Mouse (Mus musculus) lung, postnatal 0 days (tissue): ENCODE results near the gene Pus3. TPM values are rescaled to one million over a fixed set of nuclear protein-coding genes. Genes with fewer than 3 reads are reported as not detected.

ENCODE experiments used
- ATAC-seq: fragments of 200-750 bp; cut with Nextera tagmentation; 2 replicates; pipeline ENCODE4 v1.8.0; 2017; ENCODE audit warnings: moderate library complexity
- DNase-seq: peaks from one replicate; pipeline ENCODE4 v3.0.0-alpha.2; 2016; ENCODE audit warnings: low spot score
- H3K27ac ChIP-seq: fragments of 300-500 bp; sonication (generic); 2 replicates; pipeline ENCODE4 v1.5.1; 2014; ENCODE audit warnings: antibody characterized with exemption, mild to moderate bottlenecking, low read length, mixed read lengths
- H3K27me3 ChIP-seq: fragments of 300-500 bp; sonication (generic); replicated peaks from 2 replicates; pipeline ENCODE4 v1.6.1; 2014; ENCODE audit warnings: low read length, mixed read lengths; ENCODE audit not compliant: insufficient read depth
- H3K36me3 ChIP-seq: fragments of 300-500 bp; sonication (generic); 2 replicates; pipeline ENCODE4 v1.6.1; 2014; ENCODE audit warnings: low read length, mixed read lengths; ENCODE audit not compliant: insufficient read depth
- H3K4me1 ChIP-seq: fragments of 300-500 bp; sonication (generic); 2 replicates; pipeline ENCODE4 v1.6.1; 2014; ENCODE audit warnings: antibody characterized with exemption, low read depth, low read length, mixed read lengths; ENCODE audit not compliant: insufficient read depth
- H3K4me2 ChIP-seq: fragments of 300-500 bp; sonication (generic); replicated peaks from 2 replicates; pipeline ENCODE4 v1.6.1; 2014; ENCODE audit warnings: low read depth, mild to moderate bottlenecking, low read length, moderate library complexity, mixed read lengths
- H3K4me3 ChIP-seq: fragments of 300-500 bp; sonication (generic); 2 replicates; pipeline ENCODE4 v1.5.1; 2014; ENCODE audit warnings: low read depth, low read length
- H3K9ac ChIP-seq: fragments of 300-500 bp; sonication (generic); replicated peaks from 2 replicates; pipeline ENCODE4 v1.6.1; 2014; ENCODE audit warnings: low read depth, mild to moderate bottlenecking
- H3K9me3 ChIP-seq: fragments of 300-500 bp; sonication (generic); 2 replicates; pipeline ENCODE4 v1.6.1; 2016; ENCODE audit warnings: low read length, mixed read lengths
- CTCF ChIP-seq: IDR thresholded peaks from 2 replicates; pipeline ENCODE4 v1.5.1; 2016; ENCODE audit warnings: antibody characterized with exemption, mild to moderate bottlenecking
- EP300 ChIP-seq: IDR thresholded peaks from 2 replicates; pipeline ENCODE4 v1.6.1; 2016; ENCODE audit warnings: antibody characterized with exemption, mild to moderate bottlenecking, control low read depth
- WGBS: fragments of 180-500 bp; shearing (Covaris S2); extraction: QIAGEN DNeasy Blood & Tissue Kit; methylation state at CpG from one replicate; pipeline ENCODE4 v1.1.7; 2014; 5-methylcytosine and 5-hydroxymethylcytosine counted together
- polyA plus RNA-seq: library from polyadenylated mRNA; unstranded; fragments of >200 nt; fragmentation: Nextera tagmentation; extraction: Ambion mirVana; gene quantifications from 2 replicates; pipeline ENCODE4 v1.2.1, GENCODE M21; 2015

Pus3 gene
- polyA plus RNA-seq, 1 experiment from 2014 or later = 7.3 TPM

DNA sequence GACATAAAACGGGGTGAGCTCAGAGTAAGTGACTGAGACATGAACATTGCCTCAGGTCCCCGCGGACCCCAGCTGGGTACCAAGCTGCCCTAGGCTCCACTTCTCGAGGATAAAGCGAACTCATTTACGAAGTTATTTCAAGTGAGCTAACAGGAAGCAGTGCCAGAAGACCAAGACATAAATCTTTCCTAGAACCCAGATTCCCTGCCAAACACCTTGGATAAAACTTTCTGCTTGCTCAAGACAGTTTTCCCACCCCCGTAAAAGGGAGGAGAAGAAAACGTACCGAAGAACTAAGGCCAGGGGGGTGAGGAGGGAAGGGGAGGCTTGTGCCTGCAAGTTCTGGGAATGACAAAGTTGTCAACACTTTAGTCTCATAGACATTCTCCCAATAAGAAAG is 25.1 kb upstream of the Pus3 start:
- ATAC-seq = no peak
- Histone ChIP-seq H3K9ac (no peak overlapping the region), H3K4me2 (no peak overlapping the region), H3K27ac (no peak overlapping the region), H3K4me1 (no peaks in the 10 kb centered on the region), H3K27me3 (no peaks in the 10 kb centered on the region), H3K9me3 (no peaks in the 10 kb centered on the region), H3K36me3 (no peaks in the 10 kb centered on the region), H3K4me3 (no peak overlapping the region)
- no peak for TF ChIP-seq CTCF
- TF ChIP-seq EP300 = no peak
- no peak for DNase-seq
- WGBS = 58% methylated on average over 9 of the region's 9 CpGs

GRCm38 (mm10) chr9:35535110-35535509 is 23.3 kb upstream of the Pus3 start:
- Histone ChIP-seq H3K4me2 (no peak overlapping the region), H3K9ac (no peak overlapping the region), H3K4me3 (no peak overlapping the region), H3K27ac (no peak overlapping the region), H3K36me3 (no peaks in the 10 kb centered on the region), H3K27me3 (no peaks in the 10 kb centered on the region), H3K4me1 (no peaks in the 10 kb centered on the region), H3K9me3 (no peaks in the 10 kb centered on the region)
- peak; percentile 82 for DNase-seq
- peak; percentile 73 for ATAC-seq
- TF ChIP-seq CTCF (peak; percentile 90), EP300 (no peak)
- 6% methylated on average over 2 of the region's 2 CpGs for WGBS

GRCm38 (mm10) chr9:35535876-35536275 is 22.5 kb upstream of the Pus3 start:
- no peak overlapping the region for H3K27ac ChIP-seq
- DNase-seq (no peak), ATAC-seq (no peak)
- TF ChIP-seq EP300 = no peak
- TF ChIP-seq CTCF = no peak
- H3K4me1 ChIP-seq = no peaks in the 10 kb centered on the region
- no peaks in the 10 kb centered on the region for H3K36me3 ChIP-seq
- no peak overlapping the region for H3K4me2 ChIP-seq
- H3K4me3 ChIP-seq = no peak overlapping the region
- no peaks in the 10 kb centered on the region for H3K9me3 ChIP-seq
- H3K27me3 ChIP-seq = no peaks in the 10 kb centered on the region
- WGBS = 61% methylated on average over 4 of the region's 4 CpGs
- no peak overlapping the region for H3K9ac ChIP-seq

DNA sequence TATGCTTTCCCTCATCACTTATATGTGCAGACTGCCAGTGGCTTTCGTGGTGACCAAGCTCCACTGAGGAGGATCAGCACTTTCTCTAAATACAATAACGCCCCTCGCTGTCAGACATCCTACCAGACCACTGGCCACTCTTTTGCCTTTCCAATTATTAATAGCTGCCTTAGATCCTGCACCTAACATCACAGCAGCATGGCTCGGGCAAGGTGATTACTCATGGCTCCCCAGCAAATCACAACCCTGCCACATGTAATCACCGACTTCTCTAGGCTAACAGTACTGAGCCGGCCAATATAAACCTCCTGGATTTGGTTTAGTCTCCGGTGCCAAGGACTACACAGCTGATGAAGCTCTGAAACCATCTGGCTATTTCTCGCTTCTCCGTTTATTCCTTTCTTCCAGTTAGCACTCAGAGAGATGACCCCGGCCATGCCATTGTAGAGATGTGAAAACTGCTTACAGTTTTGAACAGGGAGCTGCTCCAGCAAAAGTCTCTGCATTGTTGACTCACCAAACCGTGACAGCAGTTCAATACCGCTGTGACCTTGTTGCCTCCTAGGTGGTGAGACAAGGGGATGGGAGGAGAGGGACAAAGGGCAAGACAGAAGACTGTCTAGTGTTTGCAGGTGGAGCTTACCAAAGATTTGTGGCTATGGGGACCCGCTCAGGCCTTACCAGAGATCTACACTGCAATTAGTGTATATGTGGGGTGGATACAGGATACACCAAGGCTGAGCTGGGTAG is 19.2 kb upstream of the Pus3 start:
- DNase-seq (no peak), ATAC-seq (no peak)
- Histone ChIP-seq H3K4me2 (no peak overlapping the region), H3K9ac (no peak overlapping the region), H3K9me3 (no peaks in the 10 kb centered on the region), H3K4me3 (no peak overlapping the region), H3K4me1 (no peaks in the 10 kb centered on the region), H3K27ac (no peak overlapping the region), H3K36me3 (no peaks in the 10 kb centered on the region), H3K27me3 (no peaks in the 10 kb centered on the region)
- WGBS = 66% methylated on average over 13 of the region's 13 CpGs
- no peak for TF ChIP-seq CTCF
- no peak for TF ChIP-seq EP300

DNA sequence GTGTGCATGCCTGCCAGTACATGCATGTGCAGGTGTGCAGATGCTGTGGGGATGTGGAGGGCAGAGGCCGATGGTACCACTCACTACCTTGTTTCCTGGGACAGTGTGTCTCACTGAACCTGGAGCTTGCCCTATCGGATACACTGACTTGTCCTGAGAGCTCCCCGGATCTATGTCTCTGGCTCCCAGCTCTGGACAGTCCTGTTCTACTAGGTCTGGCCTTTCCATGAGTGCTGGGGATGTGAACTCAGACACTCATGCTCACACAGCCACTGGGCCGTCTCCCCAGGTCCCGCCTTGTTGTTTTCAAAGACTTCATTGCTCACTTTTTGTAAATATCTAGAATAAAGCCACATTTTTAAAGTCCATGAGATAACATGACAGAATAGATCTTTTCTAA is 17.4 kb upstream of the Pus3 start:
- ATAC-seq = no peak
- Histone ChIP-seq H3K4me2 (no peak overlapping the region), H3K27ac (no peak overlapping the region), H3K9ac (no peak overlapping the region), H3K9me3 (no peaks in the 10 kb centered on the region), H3K4me1 (no peaks in the 10 kb centered on the region), H3K36me3 (no peaks in the 10 kb centered on the region), H3K27me3 (no peaks in the 10 kb centered on the region), H3K4me3 (no peak overlapping the region)
- TF ChIP-seq CTCF = no peak
- TF ChIP-seq EP300 = no peak
- 76% methylated on average over 5 of the region's 5 CpGs for WGBS
- DNase-seq = no peak

DNA sequence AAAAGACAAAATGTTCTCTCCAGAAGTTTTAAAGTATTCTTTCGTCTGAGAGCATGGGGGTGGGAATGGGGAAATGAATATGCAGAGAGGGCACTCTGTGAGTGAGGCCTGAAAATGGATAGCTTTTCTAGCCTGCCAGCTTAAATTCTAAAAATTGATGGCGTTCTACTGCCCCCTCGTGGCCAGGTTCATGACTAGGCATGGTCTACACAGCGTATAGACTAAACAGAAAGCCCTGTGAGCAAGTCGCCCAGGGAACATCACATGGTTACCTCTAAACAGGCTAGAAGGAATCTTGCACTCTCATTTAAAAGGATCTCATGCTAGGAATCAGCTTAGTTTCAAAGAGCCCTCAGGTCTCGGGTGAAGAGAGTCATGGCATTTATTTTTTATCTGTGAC is 16.9 kb upstream of the Pus3 start:
- ATAC-seq = peak; percentile 57
- TF ChIP-seq EP300 (no peak), CTCF (peak; percentile 80)

More for the DNA sequence above, 16.9 kb upstream of the Pus3 start:
- Histone ChIP-seq H3K27ac (no peak overlapping the region), H3K9ac (no peak overlapping the region), H3K4me2 (no peak overlapping the region), H3K9me3 (no peaks in the 10 kb centered on the region), H3K4me3 (no peak overlapping the region), H3K27me3 (no peaks in the 10 kb centered on the region), H3K36me3 (no peaks in the 10 kb centered on the region), H3K4me1 (no peaks in the 10 kb centered on the region)
- peak; percentile 82 for DNase-seq
- 7% methylated on average over 6 of the region's 6 CpGs for WGBS
